Mouse (Mus musculus): Measurements from ENCODE around the gene Slc1a4.
A peak's percentile ranks its signal among the peaks of the same experiment; 100 is the strongest.

The Slc1a4 gene

GRCm38 (mm10) chr11:20332561-20333514 lies at the start of gene Slc1a4:
Gene Slc1a4, minus strand, starts transcription at chr11:20332713.
- DNase-seq (ENCODE audit: low spot score in 2 of 2), result peak; percentile 72 to 90

- DNase-seq (ENCODE audit: low spot score in 2 of 2), result no peak
These were observed 47.6 kb upstream of the Slc1a4 start for GRCm38 (mm10) chr11:20380106-20380505.

GRCm38 (mm10) chr11:20376642-20377041 lies 44.1 kb upstream of the Slc1a4 start:
- DNase-seq (ENCODE audit: low spot score in 2 of 2), result no peak

- peak in 1 of 2 experiments; percentile 51 for DNase-seq (ENCODE audit: low spot score in 2 of 2)
These were observed 40.2 kb upstream of the Slc1a4 start for GRCm38 (mm10) chr11:20372616-20373211.

GRCm38 (mm10) chr11:20370486-20370885 lies 38.0 kb upstream of the Slc1a4 start:
- DNase-seq (ENCODE audit: low spot score in 2 of 2), result no peak

GRCm38 (mm10) chr11:20366456-20366855 lies 33.9 kb upstream of the Slc1a4 start:
- DNase-seq (ENCODE audit: low spot score in 2 of 2), result no peak

- no peak for DNase-seq (ENCODE audit: low spot score in 2 of 2)
These were observed 28.8 kb upstream of the Slc1a4 start for GRCm38 (mm10) chr11:20361354-20361753.

- DNase-seq (ENCODE audit: low spot score in 2 of 2), result no peak
These were observed 25.4 kb upstream of the Slc1a4 start for GRCm38 (mm10) chr11:20357684-20358447.

GRCm38 (mm10) chr11:20348466-20348865 lies 16.0 kb upstream of the Slc1a4 start:
- no peak for DNase-seq (ENCODE audit: low spot score in 2 of 2)

- DNase-seq (ENCODE audit: low spot score in 2 of 2), result peak; percentile 32 to 91
These were observed 15.0 kb upstream of the Slc1a4 start for GRCm38 (mm10) chr11:20347548-20347947.

- no peak for DNase-seq (ENCODE audit: low spot score in 2 of 2)
These were observed 13.9 kb upstream of the Slc1a4 start for GRCm38 (mm10) chr11:20346369-20346768.

- no peak for DNase-seq (ENCODE audit: low spot score in 2 of 2)
These were observed 11.4 kb upstream of the Slc1a4 start for GRCm38 (mm10) chr11:20343952-20344351.

GRCm38 (mm10) chr11:20341598-20341997 lies 9.1 kb upstream of the Slc1a4 start:
- DNase-seq (ENCODE audit: low spot score in 2 of 2), result no peak

GRCm38 (mm10) chr11:20338703-20339102 lies 6.2 kb upstream of the Slc1a4 start:
- no peak for DNase-seq (ENCODE audit: low spot score in 2 of 2)

GRCm38 (mm10) chr11:20334301-20334700 lies 1.8 kb upstream of the Slc1a4 start:
- DNase-seq (ENCODE audit: low spot score in 2 of 2), result no peak

- DNase-seq (ENCODE audit: low spot score in 2 of 2), result peak in 1 of 2 experiments; percentile 37
These were observed 599 bp downstream of the Slc1a4 start for GRCm38 (mm10) chr11:20331690-20332537.

GRCm38 (mm10) chr11:20331027-20331689 lies 1.4 kb downstream of the Slc1a4 start:
- no peak for DNase-seq (ENCODE audit: low spot score in 2 of 2)

GRCm38 (mm10) chr11:20329711-20330110 lies 2.8 kb downstream of the Slc1a4 start:
- DNase-seq (ENCODE audit: low spot score in 2 of 2), result no peak

- no peak for DNase-seq (ENCODE audit: low spot score in 2 of 2)
These were observed 3.7 kb downstream of the Slc1a4 start for GRCm38 (mm10) chr11:20328771-20329170.

GRCm38 (mm10) chr11:20326328-20326995 lies 6.1 kb downstream of the Slc1a4 start:
- DNase-seq (ENCODE audit: low spot score in 2 of 2), result no peak

Data from cerebellum, postnatal 4 days (tissue).